Mouse (Mus musculus): ENCODE measurements around the gene Ski. TPM values are rescaled to one million over a fixed set of nuclear protein-coding genes. Genes with fewer than 3 reads are reported as not detected.

Ski gene
- polyA plus RNA-seq, 1 experiment from 2014 or later: 14.3 TPM

DNA sequence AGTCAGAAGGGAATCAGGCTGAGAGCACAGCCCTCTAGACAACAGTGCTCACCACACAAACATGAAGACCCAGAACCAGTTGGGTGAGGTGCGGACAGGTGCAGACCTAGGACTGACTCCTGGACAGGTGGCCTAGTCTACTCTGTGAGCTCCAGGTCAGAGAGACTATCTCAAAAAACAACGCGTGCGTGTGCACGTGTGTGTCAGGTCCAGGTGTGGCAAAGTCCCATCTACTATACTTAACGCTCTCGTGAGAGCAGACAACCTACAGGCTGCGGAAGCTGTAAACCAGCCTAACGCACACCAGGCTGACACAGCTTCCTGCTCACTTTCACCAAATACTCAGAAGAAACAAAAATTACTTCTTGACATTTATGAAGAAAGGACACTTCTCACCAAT, 27.2 kb downstream of the Ski start:
- DNase-seq (no peak), ATAC-seq (ENCODE audit: low FRiP score, low TSS enrichment) (no peak)
- no peak overlapping the region for H3K9ac ChIP-seq (replicated peaks; ENCODE audit: low read length)
- H3K4me1 ChIP-seq (ENCODE audit: control insufficient read depth, insufficient read depth, low read length): peaks cover 26% of the 10 kb centered on the region
- H3K27ac ChIP-seq (replicated peaks; ENCODE audit: low read depth, low read length): no peak overlapping the region
- 96% methylated on average over 9 of the region's 9 CpGs for WGBS
- no peak overlapping the region for H3K4me3 ChIP-seq (replicated peaks; ENCODE audit: low read depth, low read length)
- H3K4me2 ChIP-seq (ENCODE audit: low read length): no peak overlapping the region
- no peaks in the 10 kb centered on the region for H3K36me3 ChIP-seq (ENCODE audit: control insufficient read depth, insufficient read depth, low read length)
- no peaks in the 10 kb centered on the region for H3K27me3 ChIP-seq (ENCODE audit: control insufficient read depth, insufficient read depth, low read length)
- H3K9me3 ChIP-seq (ENCODE audit: control insufficient read depth, low read length): no peaks in the 10 kb centered on the region

DNA sequence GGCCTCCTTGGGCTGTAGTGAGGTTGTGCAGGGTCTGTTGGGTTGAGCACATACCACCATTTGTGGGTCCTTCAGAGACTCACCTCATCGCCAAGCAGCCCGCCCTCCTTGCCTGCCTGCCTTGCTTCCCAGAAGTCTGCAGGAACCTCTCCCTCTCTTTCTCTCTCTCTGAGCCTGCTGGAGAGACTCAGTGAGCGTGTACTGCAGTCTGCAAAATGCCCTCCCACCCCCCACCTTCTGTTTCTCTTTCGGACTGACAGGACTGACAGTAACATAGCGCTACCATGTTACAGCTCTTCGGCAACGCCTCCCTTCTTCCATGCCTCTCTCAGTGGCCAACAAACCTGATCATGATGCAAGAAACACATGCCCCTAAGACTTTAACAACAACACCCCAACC, 32.1 kb downstream of the Ski start:
- 0 out of 2 replicates have a peak overlapping the region, but pooled peaks have one; percentile 41 for H3K27ac ChIP-seq (replicated peaks; ENCODE audit: low read depth, low read length)

GRCm38 (mm10) chr4:155189711-155190139, 32.7 kb downstream of the Ski start:
- no peak overlapping the region for H3K4me2 ChIP-seq (ENCODE audit: low read length)
- no peak for DNase-seq
- peaks cover 31% of the 10 kb centered on the region for H3K4me1 ChIP-seq (ENCODE audit: control insufficient read depth, insufficient read depth, low read length)
- ATAC-seq (ENCODE audit: low FRiP score, low TSS enrichment): no peak
- H3K27ac ChIP-seq (replicated peaks; ENCODE audit: low read depth, low read length): 0 out of 2 replicates have a peak overlapping the region, but pooled peaks have one; percentile 41
- H3K27me3 ChIP-seq (ENCODE audit: control insufficient read depth, insufficient read depth, low read length): no peaks in the 10 kb centered on the region
- no peak overlapping the region for H3K4me3 ChIP-seq (replicated peaks; ENCODE audit: low read depth, low read length)
- no peak overlapping the region; the same call in 1 of the 2 replicates for H3K9ac ChIP-seq (replicated peaks; ENCODE audit: low read length)
- H3K36me3 ChIP-seq (ENCODE audit: control insufficient read depth, insufficient read depth, low read length): no peaks in the 10 kb centered on the region
- 16% methylated on average over 4 of the region's 4 CpGs for WGBS
- no peaks in the 10 kb centered on the region for H3K9me3 ChIP-seq (ENCODE audit: control insufficient read depth, low read length)

More for the DNA sequence above, 32.1 kb downstream of the Ski start:
- no peak overlapping the region for H3K9ac ChIP-seq (replicated peaks; ENCODE audit: low read length)
- H3K4me1 ChIP-seq (ENCODE audit: control insufficient read depth, insufficient read depth, low read length): peaks cover 31% of the 10 kb centered on the region
- WGBS: 49% methylated on average over 7 of the region's 7 CpGs
- no peak for DNase-seq
- H3K4me3 ChIP-seq (replicated peaks; ENCODE audit: low read depth, low read length): no peak overlapping the region
- no peak overlapping the region for H3K4me2 ChIP-seq (ENCODE audit: low read length)
- no peaks in the 10 kb centered on the region for H3K27me3 ChIP-seq (ENCODE audit: control insufficient read depth, insufficient read depth, low read length)
- no peaks in the 10 kb centered on the region for H3K36me3 ChIP-seq (ENCODE audit: control insufficient read depth, insufficient read depth, low read length)
- H3K9me3 ChIP-seq (ENCODE audit: control insufficient read depth, low read length): no peaks in the 10 kb centered on the region
- ATAC-seq (ENCODE audit: low FRiP score, low TSS enrichment): no peak

DNA sequence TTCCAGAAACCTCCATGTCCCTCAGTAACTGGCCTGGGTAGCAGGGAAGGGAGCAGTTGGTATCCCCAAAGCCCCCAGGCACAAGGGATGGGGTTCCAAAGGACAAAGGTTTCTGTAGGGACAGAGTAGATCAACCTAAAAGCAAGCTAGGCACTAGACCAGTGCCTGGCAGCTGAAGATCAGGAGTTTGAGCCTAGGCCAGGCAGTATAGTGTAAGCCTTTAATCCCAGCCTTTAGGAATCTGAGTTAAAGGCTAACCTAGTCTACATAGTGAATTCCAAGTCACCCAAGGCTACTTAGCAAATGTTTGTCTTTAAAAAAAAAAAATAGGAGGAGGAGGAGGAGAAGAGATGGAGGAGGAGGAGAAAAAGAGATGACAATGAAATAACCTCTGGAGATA, 33.6 kb downstream of the Ski start:
- Histone ChIP-seq H3K4me3 (replicated peaks; ENCODE audit: low read depth, low read length) (no peak overlapping the region), H3K4me1 (ENCODE audit: control insufficient read depth, insufficient read depth, low read length) (peaks cover 35% of the 10 kb centered on the region), H3K27ac (replicated peaks; ENCODE audit: low read depth, low read length) (no peak overlapping the region), H3K27me3 (ENCODE audit: control insufficient read depth, insufficient read depth, low read length) (no peaks in the 10 kb centered on the region), H3K9ac (replicated peaks; ENCODE audit: low read length) (no peak overlapping the region), H3K36me3 (ENCODE audit: control insufficient read depth, insufficient read depth, low read length) (no peaks in the 10 kb centered on the region), H3K4me2 (ENCODE audit: low read length) (no peak overlapping the region), H3K9me3 (ENCODE audit: control insufficient read depth, low read length) (no peaks in the 10 kb centered on the region)
- no peak for DNase-seq
- no peak for ATAC-seq (ENCODE audit: low FRiP score, low TSS enrichment)

DNA sequence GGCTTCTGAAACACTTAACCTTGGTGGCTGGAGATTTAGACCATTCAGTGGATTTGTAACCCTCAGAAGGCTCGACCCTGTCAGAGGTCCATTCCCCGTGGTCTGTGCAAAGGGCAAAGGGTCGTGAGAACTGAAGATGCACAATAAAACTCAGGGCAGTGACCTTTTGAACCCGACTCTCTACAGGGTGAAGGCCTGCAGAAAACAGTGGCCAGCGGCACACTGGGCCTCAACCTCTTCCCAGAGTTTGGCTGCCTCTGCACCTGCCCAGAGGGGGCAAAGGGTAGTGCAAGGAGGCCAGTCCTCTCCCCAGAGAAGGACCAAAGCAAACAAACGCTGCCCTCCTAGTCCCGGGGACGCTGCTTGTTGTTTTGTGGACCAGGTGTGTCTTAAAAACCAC, 34.1 kb downstream of the Ski start:
- no peak overlapping the region for H3K27ac ChIP-seq (replicated peaks; ENCODE audit: low read depth, low read length)
- no peaks in the 10 kb centered on the region for H3K36me3 ChIP-seq (ENCODE audit: control insufficient read depth, insufficient read depth, low read length)
- H3K4me3 ChIP-seq (replicated peaks; ENCODE audit: low read depth, low read length): no peak overlapping the region
- no peak for DNase-seq
- H3K9me3 ChIP-seq (ENCODE audit: control insufficient read depth, low read length): no peaks in the 10 kb centered on the region
- H3K27me3 ChIP-seq (ENCODE audit: control insufficient read depth, insufficient read depth, low read length): no peaks in the 10 kb centered on the region
- H3K4me2 ChIP-seq (ENCODE audit: low read length): no peak overlapping the region
- peaks cover 35% of the 10 kb centered on the region for H3K4me1 ChIP-seq (ENCODE audit: control insufficient read depth, insufficient read depth, low read length)
- 6% methylated on average over 8 of the region's 8 CpGs for WGBS
- no peak for ATAC-seq (ENCODE audit: low FRiP score, low TSS enrichment)
- H3K9ac ChIP-seq (replicated peaks; ENCODE audit: low read length): no peak overlapping the region

DNA sequence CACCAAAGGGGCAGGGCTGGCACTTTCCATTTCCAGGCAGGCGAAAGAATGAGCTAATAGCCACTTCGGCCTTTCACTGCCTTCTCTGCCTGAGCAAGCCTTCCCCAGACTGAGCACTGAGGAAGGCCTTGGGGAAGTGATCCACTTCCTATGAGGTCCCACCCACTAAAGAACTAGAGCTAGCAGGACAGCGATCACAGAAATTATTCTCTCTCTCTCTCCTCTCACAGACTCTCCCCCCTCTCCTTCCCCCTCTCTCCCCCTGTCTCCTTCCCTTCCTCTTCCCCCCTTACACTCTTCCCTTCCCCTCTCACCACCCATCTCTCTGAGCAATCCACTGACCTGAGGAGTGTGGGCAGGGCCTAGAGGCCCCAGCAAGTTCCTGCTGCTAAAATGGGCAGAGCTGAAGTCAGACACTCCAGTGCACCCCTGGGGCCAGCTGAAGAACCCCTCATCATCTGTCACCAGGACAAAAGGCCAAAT, 35.2 kb downstream of the Ski start:
- Histone ChIP-seq H3K4me3 (replicated peaks; ENCODE audit: low read depth, low read length) (no peak overlapping the region), H3K9ac (replicated peaks; ENCODE audit: low read length) (no peak overlapping the region), H3K27me3 (ENCODE audit: control insufficient read depth, insufficient read depth, low read length) (no peaks in the 10 kb centered on the region), H3K4me1 (ENCODE audit: control insufficient read depth, insufficient read depth, low read length) (peaks cover 35% of the 10 kb centered on the region), H3K27ac (replicated peaks; ENCODE audit: low read depth, low read length) (no peak overlapping the region), H3K9me3 (ENCODE audit: control insufficient read depth, low read length) (no peaks in the 10 kb centered on the region), H3K36me3 (ENCODE audit: control insufficient read depth, insufficient read depth, low read length) (no peaks in the 10 kb centered on the region), H3K4me2 (ENCODE audit: low read length) (no peak overlapping the region)
- no peak for ATAC-seq (ENCODE audit: low FRiP score, low TSS enrichment)
- DNase-seq: no peak
- 62% methylated on average over 3 of the region's 3 CpGs for WGBS

DNA sequence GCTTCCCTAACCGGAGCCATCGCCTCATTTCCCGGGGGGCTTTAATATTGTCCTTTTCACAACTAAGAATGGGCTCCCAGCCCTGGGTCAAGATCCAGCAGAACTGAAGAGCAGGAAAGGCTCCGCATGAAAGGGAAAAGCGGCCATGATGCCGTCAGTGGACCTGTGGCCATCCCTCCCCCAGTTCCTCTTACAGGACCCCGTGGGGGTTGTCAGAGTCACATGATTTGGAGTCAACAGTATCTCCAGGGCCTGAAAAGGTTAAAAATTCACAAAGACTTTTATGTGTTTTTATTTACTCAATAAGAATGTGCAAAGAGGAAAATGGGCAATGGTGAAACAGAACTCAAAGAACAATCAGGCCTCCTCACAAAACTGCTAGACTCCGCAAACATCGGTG, 36.5 kb downstream of the Ski start:
- ATAC-seq (ENCODE audit: low FRiP score, low TSS enrichment): no peak
- Histone ChIP-seq H3K4me3 (replicated peaks; ENCODE audit: low read depth, low read length) (no peak overlapping the region), H3K4me1 (ENCODE audit: control insufficient read depth, insufficient read depth, low read length) (peaks cover 34% of the 10 kb centered on the region), H3K9me3 (ENCODE audit: control insufficient read depth, low read length) (no peaks in the 10 kb centered on the region), H3K9ac (replicated peaks; ENCODE audit: low read length) (no peak overlapping the region), H3K4me2 (ENCODE audit: low read length) (no peak overlapping the region), H3K27me3 (ENCODE audit: control insufficient read depth, insufficient read depth, low read length) (no peaks in the 10 kb centered on the region), H3K36me3 (ENCODE audit: control insufficient read depth, insufficient read depth, low read length) (no peaks in the 10 kb centered on the region), H3K27ac (replicated peaks; ENCODE audit: low read depth, low read length) (no peak overlapping the region)
- DNase-seq: no peak
- 90% methylated on average over 9 of the region's 9 CpGs for WGBS

DNA sequence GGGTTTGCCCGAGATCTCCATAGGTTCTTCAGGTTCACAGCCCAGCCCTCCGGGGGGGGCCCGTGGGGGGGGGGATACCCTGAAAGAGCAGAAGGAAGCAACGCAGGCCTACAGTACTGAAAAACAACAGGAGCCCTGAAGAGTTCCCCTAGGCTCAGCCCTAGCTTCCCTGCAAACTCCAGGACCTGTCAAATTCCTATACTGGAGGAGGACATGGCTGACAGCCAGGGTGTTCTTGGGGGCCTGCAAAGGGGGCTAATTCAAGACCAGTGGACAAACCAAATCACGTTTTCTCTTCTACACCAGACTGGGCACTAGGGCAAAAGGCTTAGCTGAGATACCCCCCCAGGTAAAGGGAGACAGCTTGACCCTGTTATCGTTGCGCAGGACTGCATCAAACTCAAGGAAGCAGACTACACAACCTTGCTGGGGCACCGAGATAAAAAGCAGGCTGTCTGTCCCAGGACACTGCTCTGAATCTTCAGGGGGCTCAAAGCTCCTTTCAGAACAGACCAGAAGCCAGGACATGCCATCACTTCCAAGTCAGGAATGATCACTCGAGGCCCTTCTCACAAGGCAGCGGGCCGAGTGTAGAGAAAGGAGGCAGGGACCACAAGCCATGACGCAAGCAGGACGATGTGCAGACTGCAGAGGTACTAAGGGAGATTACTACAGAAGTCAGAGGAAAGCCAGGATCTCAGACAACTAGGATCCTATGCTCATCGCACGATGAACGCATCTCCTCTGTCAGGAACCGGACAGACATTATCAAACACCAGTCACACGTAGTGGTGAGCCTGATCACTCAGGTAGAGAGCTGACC, 37.9 kb downstream of the Ski start:
- DNase-seq (no peak), ATAC-seq (ENCODE audit: low FRiP score, low TSS enrichment) (no peak)
- Histone ChIP-seq H3K4me3 (replicated peaks; ENCODE audit: low read depth, low read length) (no peak overlapping the region), H3K36me3 (ENCODE audit: control insufficient read depth, insufficient read depth, low read length) (no peaks in the 10 kb centered on the region), H3K4me2 (ENCODE audit: low read length) (no peak overlapping the region), H3K9me3 (ENCODE audit: control insufficient read depth, low read length) (no peaks in the 10 kb centered on the region), H3K9ac (replicated peaks; ENCODE audit: low read length) (no peak overlapping the region), H3K27me3 (ENCODE audit: control insufficient read depth, insufficient read depth, low read length) (no peaks in the 10 kb centered on the region), H3K27ac (replicated peaks; ENCODE audit: low read depth, low read length) (no peak overlapping the region), H3K4me1 (ENCODE audit: control insufficient read depth, insufficient read depth, low read length) (peaks cover 20% of the 10 kb centered on the region)
- WGBS: 86% methylated on average over 18 of the region's 18 CpGs

GRCm38 (mm10) chr4:155183201-155183600, 39.2 kb downstream of the Ski start:
- WGBS: 80% methylated on average over 7 of the region's 7 CpGs
- ATAC-seq (ENCODE audit: low FRiP score, low TSS enrichment): no peak
- no peak overlapping the region for H3K27ac ChIP-seq (replicated peaks; ENCODE audit: low read depth, low read length)
- no peak overlapping the region for H3K4me3 ChIP-seq (replicated peaks; ENCODE audit: low read depth, low read length)
- H3K9me3 ChIP-seq (ENCODE audit: control insufficient read depth, low read length): no peaks in the 10 kb centered on the region
- DNase-seq: no peak
- no peak overlapping the region for H3K9ac ChIP-seq (replicated peaks; ENCODE audit: low read length)
- H3K36me3 ChIP-seq (ENCODE audit: control insufficient read depth, insufficient read depth, low read length): no peaks in the 10 kb centered on the region
- no peaks in the 10 kb centered on the region for H3K27me3 ChIP-seq (ENCODE audit: control insufficient read depth, insufficient read depth, low read length)
- no peak overlapping the region for H3K4me2 ChIP-seq (ENCODE audit: low read length)
- H3K4me1 ChIP-seq (ENCODE audit: control insufficient read depth, insufficient read depth, low read length): peaks cover 26% of the 10 kb centered on the region
